Comparison of ENCODE assay signal across 8 mouse cellular contexts in the genomic region with DNA sequence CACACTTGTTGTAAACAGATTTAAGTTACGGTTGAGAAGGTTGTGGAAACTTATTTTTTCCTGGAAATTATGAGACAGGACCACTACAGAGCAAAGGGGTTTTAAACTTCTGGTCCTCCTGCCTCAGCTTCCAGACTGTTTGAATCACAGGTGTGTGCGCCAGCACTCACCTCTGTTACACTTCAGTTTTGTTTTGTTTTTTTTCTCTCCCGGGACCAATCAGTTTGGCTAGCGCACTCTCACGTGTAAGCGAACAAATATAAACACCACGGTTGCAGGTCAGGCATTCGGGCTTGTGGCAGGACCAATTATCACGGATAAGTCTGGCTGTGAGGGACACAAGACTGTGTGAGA. TPM values are rescaled to one million over a fixed set of nuclear protein-coding genes. Genes with fewer than 3 reads are reported as not detected.
A peak's percentile ranks its signal among the peaks of the same experiment; 100 is the strongest.
DNase-seq lines count a peak whose midpoint lies in the region; ATAC-seq and TF ChIP-seq lines count a peak whose summit lies in the region.

No protein-coding gene starts in this region.

- H3K9ac ChIP-seq in kidney, embryonic 15.5 days = peak overlapping the region; percentile 65
- peak overlapping the region; percentile 58 for H3K9ac ChIP-seq in hindbrain, embryonic 15.5 days
- peak overlapping the region; percentile 59 for H3K9ac ChIP-seq in midbrain, embryonic 14.5 days (replicated peaks; ENCODE audit: low read length)

- no peak for TF ChIP-seq CTCF in bone marrow macrophage, adult 2 months (IDR thresholded peaks at IDR 0.05; ENCODE audit: low read depth, low read length)

- no peak for DNase-seq in kidney, postnatal 36 days
- no peak for DNase-seq in midbrain, embryonic 14.5 days
- no peak for DNase-seq in embryo, embryonic 10 days (ENCODE audit: low spot score)
- no peak for DNase-seq in layer of hippocampus, adult 9-10 months (ENCODE audit: low spot score)
- no peak for DNase-seq in right cerebral cortex, adult 18-20 months

- WGBS in kidney, embryonic 15.5 days = 2% methylated on average over 9 of the region's 9 CpGs
- 3% methylated on average over 9 of the region's 9 CpGs for WGBS in hindbrain, embryonic 15.5 days
- WGBS in midbrain, embryonic 14.5 days = 3% methylated on average over 9 of the region's 9 CpGs

- H3K4me3 ChIP-seq in kidney, embryonic 15.5 days (replicated peaks) = peak overlapping the region; percentile 99
- peak overlapping the region; percentile 60 for H3K4me3 ChIP-seq in bone marrow macrophage, adult 2 months (ENCODE audit: insufficient read depth, low read length)
- peak overlapping the region; percentile 70 for H3K4me3 ChIP-seq in hindbrain, embryonic 15.5 days
- H3K4me3 ChIP-seq in midbrain, embryonic 14.5 days (replicated peaks; ENCODE audit: low read depth, low read length) = peak overlapping the region; percentile 83

- no peaks in the 10 kb centered on the region for H3K27me3 ChIP-seq in kidney, embryonic 15.5 days
- no peaks in the 10 kb centered on the region for H3K27me3 ChIP-seq in hindbrain, embryonic 15.5 days
- H3K27me3 ChIP-seq in midbrain, embryonic 14.5 days (ENCODE audit: control insufficient read depth, insufficient read depth, low read length) = no peaks in the 10 kb centered on the region

- ATAC-seq in kidney, embryonic 15.5 days (replicated peaks; ENCODE audit: low FRiP score) = no peak
- no peak for ATAC-seq in hindbrain, embryonic 15.5 days (ENCODE audit: low FRiP score, low read depth)
- no peak for ATAC-seq in midbrain, embryonic 14.5 days (ENCODE audit: low FRiP score, low TSS enrichment)

- no peak for TF ChIP-seq POLR2A in bone marrow macrophage, adult 2 months (IDR thresholded peaks at IDR 0.05; ENCODE audit: borderline replicate concordance, low read depth, low read length)

- H3K27ac ChIP-seq in kidney, embryonic 15.5 days = peak overlapping the region; percentile 96
- H3K27ac ChIP-seq in bone marrow macrophage, adult 2 months (ENCODE audit: insufficient read depth, low read depth, low read length) = peak overlapping the region; percentile 40
- H3K27ac ChIP-seq in hindbrain, embryonic 15.5 days (replicated peaks) = 0 out of 2 replicates have a peak overlapping the region, but pooled peaks have one; percentile 63
- H3K27ac ChIP-seq in midbrain, embryonic 14.5 days (replicated peaks; ENCODE audit: low read depth, low read length) = no peak overlapping the region

- H3K36me3 ChIP-seq in kidney, embryonic 15.5 days = peaks cover 1% of the 10 kb centered on the region; the same call in 1 of the 2 replicates
- no peaks in the 10 kb centered on the region for H3K36me3 ChIP-seq in hindbrain, embryonic 15.5 days
- H3K36me3 ChIP-seq in midbrain, embryonic 14.5 days (ENCODE audit: control insufficient read depth, insufficient read depth, low read length) = no peaks in the 10 kb centered on the region

- peak overlapping the region; percentile 72 for H3K4me2 ChIP-seq in kidney, embryonic 15.5 days
- H3K4me2 ChIP-seq in hindbrain, embryonic 15.5 days = peak overlapping the region; percentile 89
- peak overlapping the region; percentile 87 for H3K4me2 ChIP-seq in midbrain, embryonic 14.5 days (ENCODE audit: low read length)

- no peaks in the 10 kb centered on the region for H3K9me3 ChIP-seq in kidney, embryonic 15.5 days (replicated peaks)
- H3K9me3 ChIP-seq in hindbrain, embryonic 15.5 days = no peaks in the 10 kb centered on the region
- H3K9me3 ChIP-seq in midbrain, embryonic 14.5 days (ENCODE audit: control insufficient read depth, low read length) = no peaks in the 10 kb centered on the region

- peaks cover 18% of the 10 kb centered on the region for H3K4me1 ChIP-seq in kidney, embryonic 15.5 days
- peaks cover 14% of the 10 kb centered on the region for H3K4me1 ChIP-seq in bone marrow macrophage, adult 2 months (ENCODE audit: control insufficient read depth, insufficient read depth, low read length)
- peaks cover 15% of the 10 kb centered on the region for H3K4me1 ChIP-seq in hindbrain, embryonic 15.5 days (replicated peaks)
- 0 out of 2 replicates have a peak, but pooled peaks cover 2% of the 10 kb centered on the region for H3K4me1 ChIP-seq in midbrain, embryonic 14.5 days (ENCODE audit: control insufficient read depth, insufficient read depth, low read length)

RNA-seq across cellular contexts. Expression of gene Wee1, which starts 0.7 kb away (rescaled TPM):
- polyA plus RNA-seq in kidney, embryonic 15.5 days (2015; fragmentation: Nextera tagmentation; extraction: Ambion mirVana) = 25.1 and 26.6 TPM in 2 replicates
- polyA plus RNA-seq in bone marrow macrophage, adult 2 months (2012; ENCODE audit: insufficient read depth, insufficient read length, missing spikeins) = 7.1 and 7.2 TPM in 2 replicates
- 7.3 and 7.9 TPM in 2 replicates for polyA plus RNA-seq in hindbrain, embryonic 15.5 days (2015; fragmentation: Nextera tagmentation; extraction: Ambion mirVana)
- 3.8 and 7.9 TPM in 2 replicates for polyA plus RNA-seq in midbrain, embryonic 14.5 days (2014; fragmentation: Nextera tagmentation; extraction: Ambion mirVana)
